Mouse (Mus musculus) brain, embryonic 14.5 days (tissue): ENCODE measurements at regions not wholly inside any gene's neighbourhood (a gene's known extent, or its start where the extent isn't known, plus 50 kb on each side); places are given as distances from the start of the nearest gene placed in this dataset.
A peak's percentile ranks its signal among the peaks of the same experiment; 100 is the strongest.

Source experiments
- DNase-seq: peaks from one replicate; pipeline ENCODE4 v3.0.0-alpha.2; 2011; ENCODE audit warnings: low read depth
- CTCF ChIP-seq: fragments of 200-500 bp; IDR thresholded peaks from 2 replicates; pipeline ENCODE4 v1.5.1; 2012; ENCODE audit warnings: inconsistent platforms, mild to moderate bottlenecking, moderate library complexity, borderline replicate concordance; ENCODE audit not compliant: insufficient read depth, insufficient read length; ENCODE audit errors: extremely low read depth
- POLR2A ChIP-seq: fragments of 200-500 bp; IDR thresholded peaks from 2 replicates; pipeline ENCODE4 v1.6.1; 2012; ENCODE audit warnings: mild to moderate bottlenecking, inconsistent platforms, borderline replicate concordance; ENCODE audit not compliant: poor library complexity, insufficient read depth, insufficient read length, severe bottlenecking; ENCODE audit errors: extremely low read depth

DNA sequence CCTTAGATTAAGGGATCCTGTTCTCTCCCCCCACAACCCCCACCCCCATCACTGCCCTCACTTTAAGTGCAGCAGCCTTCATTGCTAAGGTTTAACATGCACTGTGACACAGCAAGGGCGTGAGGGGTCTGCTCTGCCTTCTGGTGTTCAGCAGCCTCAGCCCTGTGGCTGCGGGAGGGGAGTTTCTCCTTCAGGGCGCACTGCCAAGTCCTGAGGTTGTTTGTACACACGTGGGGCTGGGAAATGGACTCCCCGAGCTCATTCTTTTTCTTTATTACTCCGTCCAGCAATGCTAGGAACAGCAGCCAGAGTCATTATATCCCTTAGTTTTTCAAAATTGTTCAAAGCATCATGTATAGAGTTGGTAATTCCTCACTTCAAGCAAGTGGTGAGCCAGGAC, 363.1 kb downstream of the Ptpru start:
- TF ChIP-seq POLR2A (no peak), CTCF (no peak)
- peak; percentile 36 for DNase-seq

DNA sequence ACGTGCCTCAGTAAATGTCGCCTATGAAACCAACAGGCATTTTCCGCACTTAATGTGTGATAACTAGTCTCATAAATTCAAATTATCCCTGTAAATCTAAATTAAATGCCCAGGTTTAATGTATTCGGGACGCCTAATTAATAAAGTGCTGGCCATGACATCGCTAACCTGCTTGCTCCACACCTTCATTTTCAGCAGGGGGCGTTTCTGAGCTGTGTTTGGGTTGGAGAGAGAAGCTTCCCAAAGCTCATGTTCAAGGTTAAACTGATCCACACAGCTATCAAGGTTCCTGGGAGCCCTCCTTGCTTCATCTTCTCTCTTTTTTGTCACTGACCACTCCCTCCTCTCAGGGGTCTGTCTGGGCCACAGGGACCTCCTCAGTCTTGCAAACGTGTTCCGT, 359.2 kb downstream of the Ptpru start:
- no peak for DNase-seq
- no peak for TF ChIP-seq POLR2A
- peak; percentile 28; the same call in 1 of the 2 replicates for TF ChIP-seq CTCF

DNA sequence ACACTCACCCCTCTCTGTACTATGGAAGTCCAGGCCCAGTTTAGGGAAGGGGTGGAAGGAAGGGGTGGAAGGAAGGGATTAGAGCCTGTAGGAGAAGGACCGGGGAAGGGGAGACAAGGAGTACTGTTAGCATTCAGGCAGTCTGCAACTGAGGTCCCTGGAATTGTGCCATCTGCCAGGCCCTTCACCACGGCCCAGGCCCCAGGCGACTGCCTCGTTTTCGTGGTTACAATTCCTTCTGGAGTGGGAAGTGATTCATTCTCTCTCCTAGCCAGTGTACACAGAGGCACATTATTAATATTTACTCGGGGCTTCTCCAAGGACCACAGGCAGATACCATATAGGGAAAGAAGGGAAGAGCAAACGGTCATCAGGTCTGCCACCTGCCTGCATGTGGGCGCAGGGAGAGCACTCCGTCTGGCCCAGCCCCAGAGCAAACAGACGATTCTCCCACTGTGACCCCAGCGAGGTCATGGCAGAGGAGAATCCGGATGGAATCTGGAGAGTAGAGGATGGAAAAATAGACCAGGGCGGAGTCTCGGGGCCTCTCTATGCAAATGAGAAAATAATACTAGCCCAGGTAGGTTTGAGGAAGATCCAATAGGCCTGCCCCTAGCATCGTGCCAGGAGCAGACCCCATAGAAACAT, 354.0 kb downstream of the Ptpru start:
- DNase-seq = peak; percentile 74
- no peak for TF ChIP-seq POLR2A
- TF ChIP-seq CTCF = no peak

DNA sequence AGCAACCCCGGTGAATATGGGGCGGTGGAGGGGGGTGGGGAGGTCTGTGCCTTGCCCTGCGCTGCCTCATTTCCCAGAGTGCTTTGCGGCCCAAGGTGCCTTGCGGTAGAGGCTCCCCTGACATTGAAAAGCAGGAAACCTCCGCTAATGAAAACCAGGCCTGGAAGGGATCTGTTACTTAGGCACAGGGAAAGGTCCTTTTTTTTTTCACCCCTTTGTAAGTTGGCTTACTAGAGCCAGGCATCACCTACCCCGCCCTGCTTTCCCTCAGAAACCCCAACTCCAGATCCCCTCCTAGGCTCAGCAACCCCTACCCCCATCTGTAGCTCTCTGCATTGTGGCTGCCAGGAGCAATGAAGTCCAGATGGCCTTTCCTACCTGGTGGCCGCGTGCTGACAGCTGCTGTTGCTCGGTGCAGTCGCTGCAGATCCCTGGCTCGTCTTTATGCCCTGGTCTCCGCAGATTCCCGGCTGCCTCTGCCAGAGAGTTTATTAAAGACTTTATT, 353.4 kb downstream of the Ptpru start:
- DNase-seq = peak; percentile 72
- TF ChIP-seq POLR2A = no peak
- no peak for TF ChIP-seq CTCF

DNA sequence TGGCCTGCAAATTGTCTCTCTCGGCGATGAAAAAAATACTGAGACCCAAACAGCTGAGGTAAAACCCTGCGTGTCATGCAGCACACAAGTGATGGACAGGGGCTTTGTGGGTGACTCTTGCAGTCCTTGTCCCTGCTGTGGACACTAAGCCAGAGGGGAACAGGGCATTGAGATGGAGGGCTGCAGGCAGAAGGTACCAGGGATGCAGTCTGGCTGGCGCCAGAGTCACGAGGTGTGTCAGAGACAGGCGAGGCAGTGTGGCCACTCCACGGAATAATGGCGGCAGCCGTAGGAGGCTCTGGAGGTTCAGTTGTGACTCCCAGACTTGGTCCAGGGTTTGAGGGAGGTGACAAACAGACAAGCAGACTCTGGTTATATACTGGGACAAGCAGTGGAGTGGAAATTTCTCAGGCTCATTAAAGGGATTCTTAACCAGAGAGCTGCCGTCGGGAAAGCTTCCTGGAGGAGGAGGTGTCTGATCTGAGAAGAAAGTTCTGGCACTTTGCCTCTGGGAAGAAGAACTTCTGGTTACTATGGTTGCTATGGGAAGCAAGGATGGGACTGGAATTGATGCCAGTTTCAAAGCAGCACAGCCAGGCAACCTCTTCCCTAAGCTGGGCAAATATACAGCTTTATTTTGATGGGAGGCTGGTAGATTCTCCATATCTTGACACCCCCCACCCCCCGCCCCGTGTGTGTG, 352.8 kb downstream of the Ptpru start:
- peak; percentile 75 for DNase-seq
- TF ChIP-seq POLR2A (no peak), CTCF (no peak)

DNA sequence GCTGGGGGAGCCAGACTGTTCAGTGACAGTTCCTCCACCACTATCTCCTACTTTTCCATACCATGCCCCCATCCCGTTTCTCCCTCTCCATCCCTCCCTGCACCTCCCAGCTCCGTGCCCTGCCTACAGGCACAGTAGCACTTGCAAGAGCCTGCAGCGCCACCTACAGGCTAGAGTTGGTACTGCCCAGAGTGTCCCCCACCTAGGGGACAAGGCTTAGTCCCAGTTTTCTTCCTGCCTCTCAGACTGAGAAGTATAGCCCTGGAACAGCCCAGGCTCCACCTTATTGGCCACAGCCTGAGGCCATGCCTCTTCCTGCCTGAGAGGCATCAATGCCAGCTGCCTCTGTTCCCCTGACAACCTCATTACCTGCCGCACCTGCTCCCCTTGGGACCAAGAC, 351.3 kb downstream of the Ptpru start:
- DNase-seq = peak; percentile 87
- TF ChIP-seq CTCF = peak; percentile 98
- no peak for TF ChIP-seq POLR2A

DNA sequence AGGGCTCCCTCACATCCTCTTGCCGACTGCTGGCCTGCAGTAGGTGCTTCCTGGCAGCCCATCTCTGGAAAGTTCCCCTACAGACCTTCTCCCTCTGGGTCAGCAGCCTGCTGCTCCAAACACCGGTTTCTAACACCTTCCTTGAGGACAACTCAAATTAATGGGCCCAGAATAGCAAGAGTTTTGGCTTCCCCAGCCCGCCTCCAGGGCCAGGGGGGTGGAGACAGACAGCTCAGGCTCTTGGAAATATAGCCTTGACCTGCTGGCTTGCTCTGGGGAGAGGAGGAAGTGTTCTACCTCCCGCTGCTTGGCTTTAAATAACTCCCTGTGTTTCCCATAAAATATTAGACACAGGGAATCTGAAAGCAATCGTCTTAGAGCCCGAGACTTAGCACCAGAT, 349.8 kb downstream of the Ptpru start:
- no peak for DNase-seq
- no peak for TF ChIP-seq CTCF
- TF ChIP-seq POLR2A = no peak

DNA sequence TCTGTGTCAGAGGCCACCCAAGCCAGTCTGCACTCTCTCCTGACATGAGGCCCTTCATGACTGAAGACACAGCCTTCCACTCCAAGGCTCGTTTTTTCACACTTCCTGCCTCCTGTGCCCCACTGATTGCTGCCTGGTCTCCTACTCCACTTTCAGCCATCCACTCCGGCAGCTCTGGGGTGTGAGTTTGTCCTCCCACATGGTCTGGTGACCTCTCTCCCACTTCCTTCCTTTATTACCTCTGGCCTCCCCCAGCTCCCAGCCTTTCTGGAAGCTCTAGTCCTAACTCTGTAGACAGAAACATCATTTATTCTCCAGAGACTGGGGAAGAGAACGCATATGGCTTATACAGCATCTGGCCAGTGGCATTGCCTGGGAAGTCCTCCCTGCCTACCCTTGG, 349.0 kb downstream of the Ptpru start:
- DNase-seq = no peak
- no peak for TF ChIP-seq CTCF
- TF ChIP-seq POLR2A = no peak

DNA sequence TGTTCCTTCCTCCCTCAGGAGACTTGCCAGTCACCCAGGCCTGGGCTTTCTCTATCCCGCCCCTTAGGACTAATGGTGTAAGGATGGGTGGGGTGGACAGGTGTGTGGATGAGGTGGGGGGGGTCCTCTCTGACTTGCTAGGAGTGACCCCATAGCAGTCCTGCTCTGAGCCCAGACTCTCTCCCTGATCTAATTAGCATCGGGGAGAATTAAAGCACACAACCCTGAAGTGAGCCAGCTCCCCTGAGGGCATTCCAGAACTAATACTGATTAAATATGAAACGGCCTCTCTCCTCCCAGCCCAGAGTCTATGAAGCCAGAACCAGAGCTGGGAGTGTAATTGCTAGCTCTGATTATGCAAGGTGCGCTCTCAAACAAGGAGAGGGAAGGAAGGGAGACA, 346.1 kb downstream of the Ptpru start:
- TF ChIP-seq CTCF = no peak
- TF ChIP-seq POLR2A = no peak
- DNase-seq = peak; percentile 55

DNA sequence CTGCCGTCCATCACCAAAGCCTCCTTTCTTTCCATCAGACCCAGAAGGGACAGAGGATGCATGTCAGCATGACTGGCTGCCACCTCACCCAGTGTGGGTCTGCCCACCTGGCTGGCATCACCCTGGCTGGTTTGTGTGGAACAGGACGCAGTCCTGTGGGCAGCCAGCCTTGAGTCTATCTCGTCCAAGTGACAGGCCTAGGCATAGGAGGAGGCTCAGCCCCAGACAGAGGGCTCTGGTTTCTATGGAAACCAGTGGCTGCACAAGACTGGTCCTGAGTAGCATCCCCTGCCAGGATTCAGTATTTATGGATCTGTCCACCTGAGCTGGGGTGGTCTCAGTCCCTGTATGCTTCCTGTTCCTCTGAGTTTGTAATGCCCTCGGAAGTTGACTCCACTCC, 344.4 kb downstream of the Ptpru start:
- TF ChIP-seq CTCF = no peak
- no peak for TF ChIP-seq POLR2A
- peak; percentile 74 for DNase-seq

DNA sequence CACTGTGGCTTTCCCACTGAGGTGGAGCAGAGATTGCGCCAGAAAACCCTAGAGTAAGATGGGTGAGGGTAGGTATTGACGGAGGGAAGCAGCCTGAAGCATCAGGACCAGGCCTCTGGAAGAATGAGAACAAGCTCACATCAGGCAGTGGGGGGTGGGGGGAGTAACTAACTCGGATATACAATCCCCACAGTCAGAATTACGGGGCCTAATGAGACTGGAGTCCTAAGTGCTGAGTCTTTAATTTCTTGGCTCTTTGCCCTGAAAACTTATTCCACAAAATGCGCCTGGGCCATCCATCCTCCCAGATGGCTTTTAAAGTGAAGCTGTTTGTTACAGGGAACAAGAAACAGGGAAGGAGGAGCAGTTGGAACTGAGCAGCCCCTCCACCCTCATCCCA, 341.2 kb downstream of the Ptpru start:
- peak; percentile 68 for DNase-seq
- no peak for TF ChIP-seq CTCF
- no peak for TF ChIP-seq POLR2A

DNA sequence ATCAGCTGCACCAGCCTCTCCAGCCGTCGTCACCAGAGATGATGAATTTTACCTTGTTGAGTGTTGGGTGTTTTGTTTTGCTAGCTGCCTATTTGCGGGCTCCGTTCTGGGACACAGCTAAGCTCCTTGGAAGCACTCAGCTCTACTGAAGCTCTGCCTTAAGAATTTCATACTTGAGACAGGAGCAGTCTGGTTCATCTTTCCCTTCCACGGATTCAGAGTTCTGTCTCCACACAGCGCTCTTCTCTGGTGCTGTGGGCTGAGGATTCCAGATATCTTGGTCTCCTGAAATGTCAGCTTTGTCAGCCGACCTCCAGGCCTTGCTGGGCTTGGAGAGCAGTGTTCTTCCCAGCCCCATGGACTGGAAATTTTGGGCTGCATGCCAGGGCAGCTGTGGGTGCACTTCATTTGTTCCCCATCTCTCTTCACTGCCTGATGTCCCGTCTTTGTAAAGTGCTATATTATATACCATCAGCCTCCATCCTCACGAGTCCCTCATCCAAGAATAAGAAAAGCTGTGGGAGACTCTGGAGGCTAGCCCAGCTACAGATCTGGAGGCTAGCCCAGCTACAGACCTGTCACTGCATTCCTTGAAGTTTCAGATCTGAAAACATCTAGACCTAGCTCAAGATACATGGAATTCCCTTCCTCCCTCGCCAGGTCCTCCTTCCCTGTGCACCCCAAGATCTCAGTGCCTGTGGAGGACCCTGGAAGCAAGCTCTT, 337.0 kb downstream of the Ptpru start:
- no peak for DNase-seq
- no peak for TF ChIP-seq POLR2A
- no peak for TF ChIP-seq CTCF

DNA sequence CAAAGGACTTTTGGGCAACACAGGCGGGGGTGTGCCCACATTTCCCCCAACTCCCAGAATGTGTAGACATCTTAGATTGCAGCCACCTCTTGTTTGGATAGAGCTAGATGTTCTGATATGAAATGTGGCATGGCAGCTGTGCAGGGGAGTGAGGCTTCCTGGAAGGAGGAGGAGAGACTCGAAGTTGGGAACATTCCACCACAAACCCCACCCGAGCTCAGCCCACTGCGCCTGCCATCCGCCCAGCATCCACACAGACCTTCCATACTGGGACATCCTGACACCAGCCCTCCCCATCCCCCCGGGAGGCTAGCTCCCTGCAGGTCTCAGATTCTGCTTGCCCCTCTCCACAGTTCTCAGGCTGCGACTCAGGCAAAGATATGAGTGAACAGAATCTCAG, 329.9 kb downstream of the Ptpru start:
- no peak for DNase-seq

DNA sequence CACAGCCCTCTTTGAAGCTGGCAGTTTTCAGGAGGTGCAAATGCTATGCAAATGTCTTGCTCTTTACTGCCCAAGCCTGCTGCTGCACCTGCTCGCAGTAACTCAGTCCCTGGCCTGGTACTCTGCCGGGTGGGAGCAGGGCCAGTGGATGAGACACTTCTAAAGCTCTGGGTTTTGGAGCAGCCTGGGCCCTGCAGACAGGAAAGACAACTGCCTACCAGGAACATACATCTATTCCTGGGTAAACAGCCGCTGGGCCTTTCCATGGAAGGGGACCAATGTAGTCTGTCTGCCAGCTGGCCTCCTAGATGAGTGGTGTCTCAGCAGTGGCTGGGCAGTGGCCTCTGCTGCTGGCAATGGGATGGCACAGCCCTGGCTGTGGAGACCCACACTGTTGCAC, 326.5 kb downstream of the Ptpru start:
- DNase-seq = no peak
- TF ChIP-seq POLR2A = no peak
- no peak for TF ChIP-seq CTCF

More for the DNA sequence above, 329.9 kb downstream of the Ptpru start:
- TF ChIP-seq CTCF (no peak), POLR2A (no peak)

DNA sequence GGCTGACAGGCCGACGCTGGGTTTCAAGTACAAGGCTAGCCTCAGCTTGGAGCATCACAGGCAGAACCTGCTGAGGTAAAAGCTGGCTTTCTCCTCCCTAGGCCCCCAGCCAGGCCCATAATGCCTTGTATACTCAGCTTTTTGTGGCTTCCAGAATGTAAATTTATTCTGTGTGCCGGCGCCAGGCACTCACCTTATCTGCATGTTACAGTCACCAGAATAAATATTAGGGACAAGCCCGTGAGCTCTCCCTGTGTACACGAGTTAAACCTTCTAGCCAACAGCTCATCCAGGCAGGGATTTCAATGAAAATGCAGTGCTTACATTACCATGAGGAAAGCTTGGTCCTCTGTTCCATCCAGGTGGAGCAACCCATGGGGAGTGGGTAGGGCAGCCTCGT, 325.3 kb downstream of the Ptpru start:
- DNase-seq = peak; percentile 40
- TF ChIP-seq CTCF = no peak
- no peak for TF ChIP-seq POLR2A
